Mouse (Mus musculus): ENCODE results near the gene Guk1. TPM values are rescaled to one million over a fixed set of nuclear protein-coding genes. Genes with fewer than 3 reads are reported as not detected.

The Guk1 gene
- total RNA-seq, 1 experiment from 2014 or later = 36.6 TPM

- no peak for ATAC-seq (replicated peaks; ENCODE audit: low read depth, poor library complexity, severe bottlenecking)
Measured at GRCm38 (mm10) chr11:59165616-59166241, 26.3 kb downstream of the Guk1 start.

- peak; percentile 34 for ATAC-seq (replicated peaks; ENCODE audit: low read depth, poor library complexity, severe bottlenecking)
Measured at GRCm38 (mm10) chr11:59164384-59164783, 27.6 kb downstream of the Guk1 start.

GRCm38 (mm10) chr11:59163255-59164236, 28.5 kb downstream of the Guk1 start, which contains the start of gene Iba57:
Gene Iba57 (minus strand): TSS chr11:59163739.
- ATAC-seq (replicated peaks; ENCODE audit: low read depth, poor library complexity, severe bottlenecking) = peak; percentile 91

- peak; percentile 4; the same call in 1 of the 2 replicates for ATAC-seq (replicated peaks; ENCODE audit: low read depth, poor library complexity, severe bottlenecking)
Measured at GRCm38 (mm10) chr11:59162443-59163254, 29.4 kb downstream of the Guk1 start.

GRCm38 (mm10) chr11:59161398-59161797, 30.6 kb downstream of the Guk1 start:
- ATAC-seq (replicated peaks; ENCODE audit: low read depth, poor library complexity, severe bottlenecking) = no peak

- ATAC-seq (replicated peaks; ENCODE audit: low read depth, poor library complexity, severe bottlenecking) = no peak
Measured at GRCm38 (mm10) chr11:59159558-59159957, 32.5 kb downstream of the Guk1 start.

GRCm38 (mm10) chr11:59159099-59159498, 32.9 kb downstream of the Guk1 start:
- ATAC-seq (replicated peaks; ENCODE audit: low read depth, poor library complexity, severe bottlenecking) = no peak

GRCm38 (mm10) chr11:59155900-59156299, 36.1 kb downstream of the Guk1 start:
- ATAC-seq (replicated peaks; ENCODE audit: low read depth, poor library complexity, severe bottlenecking) = no peak

GRCm38 (mm10) chr11:59154220-59154619, 37.8 kb downstream of the Guk1 start:
- ATAC-seq (replicated peaks; ENCODE audit: low read depth, poor library complexity, severe bottlenecking) = no peak

- ATAC-seq (replicated peaks; ENCODE audit: low read depth, poor library complexity, severe bottlenecking) = no peak
Measured at GRCm38 (mm10) chr11:59151729-59152128, 40.3 kb downstream of the Guk1 start.

- no peak for ATAC-seq (replicated peaks; ENCODE audit: low read depth, poor library complexity, severe bottlenecking)
Measured at GRCm38 (mm10) chr11:59149302-59149701, 42.7 kb downstream of the Guk1 start.

- no peak for ATAC-seq (replicated peaks; ENCODE audit: low read depth, poor library complexity, severe bottlenecking)
Measured at GRCm38 (mm10) chr11:59142962-59143361, 49.0 kb downstream of the Guk1 start.

- peak; percentile 78 for ATAC-seq (replicated peaks; ENCODE audit: low read depth, poor library complexity, severe bottlenecking)
Measured at GRCm38 (mm10) chr11:59141772-59142370, 50.1 kb downstream of the Guk1 start.

GRCm38 (mm10) chr11:59138537-59139486, 53.2 kb downstream of the Guk1 start:
- no peak for ATAC-seq (replicated peaks; ENCODE audit: low read depth, poor library complexity, severe bottlenecking)

GRCm38 (mm10) chr11:59136994-59137706, 54.9 kb downstream of the Guk1 start:
- no peak for ATAC-seq (replicated peaks; ENCODE audit: low read depth, poor library complexity, severe bottlenecking)

GRCm38 (mm10) chr11:59135904-59136452, 56.0 kb downstream of the Guk1 start, which contains the start of gene Obscn:
Gene Obscn (minus strand): TSS chr11:59136402.
- no peak; the same call in 1 of the 2 replicates for ATAC-seq (replicated peaks; ENCODE audit: low read depth, poor library complexity, severe bottlenecking)

GRCm38 (mm10) chr11:59135051-59135820, 56.8 kb downstream of the Guk1 start:
- no peak for ATAC-seq (replicated peaks; ENCODE audit: low read depth, poor library complexity, severe bottlenecking)

Data from common myeloid progenitor, adult 5-6 weeks (primary cell).